Mouse (Mus musculus): ENCODE results near the gene Dynlt1c. TPM values are rescaled to one million over a fixed set of nuclear protein-coding genes. Genes with fewer than 3 reads are reported as not detected.
"Not testable (repeated sequence)": the region's sequence is repeated elsewhere in the genome, so short reads cannot be mapped to it uniquely, and the experiment has no call there.

Dynlt1c gene
- 60.2 and 64.6 TPM in 2 replicates for polyA plus RNA-seq (2015; fragmentation: Nextera tagmentation; extraction: Ambion mirVana)

- not testable (repeated sequence) for H3K9me3 ChIP-seq, H3K36me3 ChIP-seq, H3K4me1 ChIP-seq, H3K27me3 ChIP-seq
- WGBS: 16% methylated on average over 31 of the region's 40 CpGs
- Histone ChIP-seq H3K4me3 (peak within 1 kb of the TSS; percentile 39), H3K9ac (peak within 1 kb of the TSS; percentile 58; the same call in 1 of the 2 replicates), H3K4me2 (peak within 1 kb of the TSS; percentile 50), H3K27ac (0 out of 2 replicates have a peak within 1 kb of the TSS, but pooled peaks have one; percentile 60)
- peak; percentile 91 for ATAC-seq (ENCODE audit: insufficient number of reproducible peaks, insufficient read depth, low FRiP score, low TSS enrichment, low read depth)
Measured at GRCm38 (mm10) chr17:6601204-6601911, at the start of gene Dynlt1c. Gene Dynlt1c, plus strand, starts transcription at chr17:6601671.

GRCm38 (mm10) chr17:6553798-6554197, 47.7 kb upstream of the Dynlt1c start:
- H3K27ac ChIP-seq; H3K4me3 ChIP-seq; H3K36me3 ChIP-seq; H3K9ac ChIP-seq; H3K27me3 ChIP-seq; H3K4me2 ChIP-seq; ATAC-seq (ENCODE audit: insufficient number of reproducible peaks, insufficient read depth, low FRiP score, low TSS enrichment, low read depth); H3K4me1 ChIP-seq; H3K9me3 ChIP-seq: not testable (repeated sequence)
- WGBS: no CpG with 5 or more reads among the region's 4 CpGs

DNA sequence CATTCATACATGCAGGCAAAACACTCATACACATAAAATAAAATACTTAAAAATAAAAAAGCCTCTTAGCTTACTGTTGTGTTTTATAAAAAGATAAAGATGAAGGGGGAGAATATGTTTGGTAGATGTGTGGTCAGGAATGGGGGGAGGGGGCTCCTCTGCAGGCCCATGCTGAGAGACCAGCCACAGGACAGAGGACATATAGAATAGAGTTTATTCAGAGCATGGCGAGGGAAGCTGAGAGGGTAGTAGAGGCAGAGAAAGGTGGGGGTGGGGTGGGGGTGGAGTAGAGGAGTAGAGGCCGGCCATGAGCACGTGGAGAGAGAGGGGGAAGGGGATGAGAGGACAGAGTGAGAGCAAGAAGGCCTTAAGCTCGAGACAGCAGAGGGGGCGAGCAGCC, 47.2 kb upstream of the Dynlt1c start:
- not testable (repeated sequence) for H3K4me3 ChIP-seq; H3K9me3 ChIP-seq; ATAC-seq (ENCODE audit: insufficient number of reproducible peaks, insufficient read depth, low FRiP score, low TSS enrichment, low read depth); H3K27me3 ChIP-seq; H3K4me1 ChIP-seq; H3K9ac ChIP-seq; H3K27ac ChIP-seq; H3K36me3 ChIP-seq; H3K4me2 ChIP-seq
- WGBS: no CpG with 5 or more reads among the region's 5 CpGs

GRCm38 (mm10) chr17:6559447-6560133, 41.9 kb upstream of the Dynlt1c start:
- WGBS: no CpG with 5 or more reads among the region's 4 CpGs
- ATAC-seq (ENCODE audit: insufficient number of reproducible peaks, insufficient read depth, low FRiP score, low TSS enrichment, low read depth): not testable (repeated sequence)

GRCm38 (mm10) chr17:6564866-6565265, 36.6 kb upstream of the Dynlt1c start:
- H3K4me3 ChIP-seq; H3K36me3 ChIP-seq; H3K4me1 ChIP-seq; H3K4me2 ChIP-seq; H3K27me3 ChIP-seq; ATAC-seq (ENCODE audit: insufficient number of reproducible peaks, insufficient read depth, low FRiP score, low TSS enrichment, low read depth); H3K27ac ChIP-seq; H3K9me3 ChIP-seq; H3K9ac ChIP-seq: not testable (repeated sequence)
- WGBS: 87% methylated on average over 3 of the region's 3 CpGs

More at GRCm38 (mm10) chr17:6559447-6560133, 41.9 kb upstream of the Dynlt1c start:
- not testable (repeated sequence) for H3K27ac ChIP-seq, H3K36me3 ChIP-seq, H3K4me3 ChIP-seq, H3K4me1 ChIP-seq, H3K27me3 ChIP-seq, H3K9ac ChIP-seq, H3K4me2 ChIP-seq, H3K9me3 ChIP-seq

DNA sequence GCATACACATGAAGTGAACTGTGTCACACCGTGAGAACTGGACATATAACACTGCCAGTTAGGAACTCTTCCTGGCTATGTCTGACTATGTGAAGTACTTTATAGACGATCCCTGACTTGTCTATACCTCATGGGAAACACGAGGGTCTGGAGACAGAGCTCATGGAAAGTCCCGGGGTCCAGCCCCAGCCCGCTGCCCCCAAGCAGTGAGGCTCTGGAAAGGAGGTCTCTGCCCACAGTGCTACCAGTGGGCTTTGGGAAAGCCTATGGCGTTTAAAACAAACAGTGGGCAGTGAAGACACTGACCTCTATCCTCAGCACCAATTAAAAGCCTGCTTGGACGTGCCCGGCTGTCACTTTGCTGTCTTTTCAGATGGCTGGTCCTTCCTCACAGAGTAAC, 33.6 kb upstream of the Dynlt1c start:
- H3K4me3 ChIP-seq; H3K4me1 ChIP-seq; H3K4me2 ChIP-seq; H3K9me3 ChIP-seq; H3K27me3 ChIP-seq; H3K36me3 ChIP-seq; H3K27ac ChIP-seq; H3K9ac ChIP-seq; ATAC-seq (ENCODE audit: insufficient number of reproducible peaks, insufficient read depth, low FRiP score, low TSS enrichment, low read depth): not testable (repeated sequence)
- 72% methylated on average over 6 of the region's 8 CpGs for WGBS

- H3K36me3 ChIP-seq; ATAC-seq (ENCODE audit: insufficient number of reproducible peaks, insufficient read depth, low FRiP score, low TSS enrichment, low read depth); H3K27me3 ChIP-seq; H3K27ac ChIP-seq; H3K4me3 ChIP-seq; H3K4me1 ChIP-seq; H3K9me3 ChIP-seq; H3K4me2 ChIP-seq; H3K9ac ChIP-seq: not testable (repeated sequence)
- WGBS: 92% methylated on average over 11 of the region's 11 CpGs
Measured at GRCm38 (mm10) chr17:6571296-6571695, 30.2 kb upstream of the Dynlt1c start.

GRCm38 (mm10) chr17:6572202-6572601, 29.3 kb upstream of the Dynlt1c start:
- not testable (repeated sequence) for ATAC-seq (ENCODE audit: insufficient number of reproducible peaks, insufficient read depth, low FRiP score, low TSS enrichment, low read depth)

GRCm38 (mm10) chr17:6575376-6575775, 26.1 kb upstream of the Dynlt1c start:
- not testable (repeated sequence) for H3K36me3 ChIP-seq; H3K9ac ChIP-seq; H3K9me3 ChIP-seq; H3K27ac ChIP-seq; H3K4me2 ChIP-seq; H3K4me1 ChIP-seq; ATAC-seq (ENCODE audit: insufficient number of reproducible peaks, insufficient read depth, low FRiP score, low TSS enrichment, low read depth); H3K4me3 ChIP-seq; H3K27me3 ChIP-seq
- WGBS: 87% methylated on average over 8 of the region's 8 CpGs

More at GRCm38 (mm10) chr17:6572202-6572601, 29.3 kb upstream of the Dynlt1c start:
- H3K4me3 ChIP-seq, H3K27me3 ChIP-seq, H3K4me1 ChIP-seq, H3K9me3 ChIP-seq, H3K36me3 ChIP-seq, H3K4me2 ChIP-seq, H3K9ac ChIP-seq, H3K27ac ChIP-seq: not testable (repeated sequence)
- no CpG with 5 or more reads among the region's 1 CpGs for WGBS

- H3K9me3 ChIP-seq; H3K4me3 ChIP-seq; H3K36me3 ChIP-seq; H3K9ac ChIP-seq; H3K27ac ChIP-seq; H3K27me3 ChIP-seq; H3K4me1 ChIP-seq; ATAC-seq (ENCODE audit: insufficient number of reproducible peaks, insufficient read depth, low FRiP score, low TSS enrichment, low read depth); H3K4me2 ChIP-seq: not testable (repeated sequence)
- no CpG with 5 or more reads among the region's 6 CpGs for WGBS
Measured at GRCm38 (mm10) chr17:6588672-6589071, 12.8 kb upstream of the Dynlt1c start.

- ATAC-seq (ENCODE audit: insufficient number of reproducible peaks, insufficient read depth, low FRiP score, low TSS enrichment, low read depth); H3K4me2 ChIP-seq; H3K36me3 ChIP-seq; H3K4me3 ChIP-seq; H3K27ac ChIP-seq; H3K9me3 ChIP-seq; H3K9ac ChIP-seq; H3K27me3 ChIP-seq; H3K4me1 ChIP-seq: not testable (repeated sequence)
- WGBS: 91% methylated on average over 2 of the region's 3 CpGs
Measured at GRCm38 (mm10) chr17:6592109-6592508, 9.4 kb upstream of the Dynlt1c start.

- H3K27me3 ChIP-seq; H3K4me3 ChIP-seq; H3K9ac ChIP-seq; H3K4me1 ChIP-seq; H3K27ac ChIP-seq; H3K4me2 ChIP-seq; H3K36me3 ChIP-seq; ATAC-seq (ENCODE audit: insufficient number of reproducible peaks, insufficient read depth, low FRiP score, low TSS enrichment, low read depth); H3K9me3 ChIP-seq: not testable (repeated sequence)
- 68% methylated on average over 3 of the region's 3 CpGs for WGBS
Measured at GRCm38 (mm10) chr17:6593896-6594295, 7.6 kb upstream of the Dynlt1c start.
